Mouse (Mus musculus): ENCODE data around the gene N4bp3. TPM values are rescaled to one million over a fixed set of nuclear protein-coding genes. Genes with fewer than 3 reads are reported as not detected.
"Not testable (repeated sequence)": the region's sequence is repeated elsewhere in the genome, so short reads cannot be mapped to it uniquely, and the experiment has no call there.

N4bp3 gene
- polyA plus RNA-seq, 1 experiment from 2014 or later, result 39.2 TPM

- Histone ChIP-seq H3K4me1 (ENCODE audit: insufficient read depth) (no peaks in the 10 kb centered on the region), H3K27ac (ENCODE audit: low read depth) (no peak overlapping the region), H3K27me3 (ENCODE audit: insufficient read depth, low read length) (no peaks in the 10 kb centered on the region), H3K36me3 (ENCODE audit: insufficient read depth) (peaks cover 8% of the 10 kb centered on the region; the same call in 1 of the 2 replicates), H3K4me3 (ENCODE audit: low read depth, low read length) (no peak overlapping the region), H3K4me2 (peak overlapping the region; percentile 43; the same call in 1 of the 2 replicates), H3K9ac (peak overlapping the region; percentile 4; the same call in 1 of the 2 replicates), H3K9me3 (ENCODE audit: low read depth, low read length) (no peaks in the 10 kb centered on the region)
- DNase-seq, result peak; percentile 94
- WGBS, result 29% methylated on average over 13 of the region's 13 CpGs
- ATAC-seq (ENCODE audit: insufficient read depth), result peak; percentile 54; the same call in 1 of the 2 replicates
- peak; percentile 95 for TF ChIP-seq CTCF (IDR thresholded peaks at IDR 0.05; ENCODE audit: low read depth)
Observed at GRCm38 (mm10) chr11:51681324-51681975, 30.8 kb upstream of the N4bp3 start.

- Histone ChIP-seq H3K4me3 (ENCODE audit: low read depth, low read length) (no peak overlapping the region), H3K9me3 (ENCODE audit: low read depth, low read length) (no peaks in the 10 kb centered on the region), H3K27me3 (ENCODE audit: insufficient read depth, low read length) (no peaks in the 10 kb centered on the region), H3K36me3 (ENCODE audit: insufficient read depth) (no peaks in the 10 kb centered on the region), H3K9ac (no peak overlapping the region), H3K4me2 (no peak overlapping the region), H3K4me1 (ENCODE audit: insufficient read depth) (no peaks in the 10 kb centered on the region), H3K27ac (ENCODE audit: low read depth) (no peak overlapping the region)
- ATAC-seq (ENCODE audit: insufficient read depth) (no peak), DNase-seq (no peak)
- no peak for TF ChIP-seq CTCF (IDR thresholded peaks at IDR 0.05; ENCODE audit: low read depth)
- 57% methylated on average over 3 of the region's 3 CpGs for WGBS
Observed at GRCm38 (mm10) chr11:51679466-51679865, 28.8 kb upstream of the N4bp3 start.

- no peaks in the 10 kb centered on the region for H3K9me3 ChIP-seq (ENCODE audit: low read depth, low read length)
- ATAC-seq (ENCODE audit: insufficient read depth), result no peak
- H3K4me3 ChIP-seq (ENCODE audit: low read depth, low read length), result no peak overlapping the region
- H3K27me3 ChIP-seq (ENCODE audit: insufficient read depth, low read length), result no peaks in the 10 kb centered on the region
- no peak overlapping the region for H3K4me2 ChIP-seq
- WGBS, result 65% methylated on average over 6 of the region's 6 CpGs
- no peaks in the 10 kb centered on the region for H3K36me3 ChIP-seq (ENCODE audit: insufficient read depth)
- no peak for TF ChIP-seq CTCF (IDR thresholded peaks at IDR 0.05; ENCODE audit: low read depth)
- DNase-seq, result no peak
- no peaks in the 10 kb centered on the region for H3K4me1 ChIP-seq (ENCODE audit: insufficient read depth)
- H3K27ac ChIP-seq (ENCODE audit: low read depth), result no peak overlapping the region
- no peak overlapping the region for H3K9ac ChIP-seq
Observed at GRCm38 (mm10) chr11:51677737-51678418, 27.2 kb upstream of the N4bp3 start.

- no peak overlapping the region for H3K4me3 ChIP-seq (ENCODE audit: low read depth, low read length)
- no peak for TF ChIP-seq CTCF (IDR thresholded peaks at IDR 0.05; ENCODE audit: low read depth)
Observed at GRCm38 (mm10) chr11:51675386-51675785, 24.7 kb upstream of the N4bp3 start.

GRCm38 (mm10) chr11:51673291-51673690 is 22.6 kb upstream of the N4bp3 start:
- Histone ChIP-seq H3K27ac (ENCODE audit: low read depth) (no peak overlapping the region), H3K4me3 (ENCODE audit: low read depth, low read length) (no peak overlapping the region), H3K4me1 (ENCODE audit: insufficient read depth) (no peaks in the 10 kb centered on the region), H3K27me3 (ENCODE audit: insufficient read depth, low read length) (no peaks in the 10 kb centered on the region), H3K9me3 (ENCODE audit: low read depth, low read length) (no peaks in the 10 kb centered on the region), H3K4me2 (no peak overlapping the region), H3K9ac (no peak overlapping the region), H3K36me3 (ENCODE audit: insufficient read depth) (no peaks in the 10 kb centered on the region)
- no peak for ATAC-seq (ENCODE audit: insufficient read depth)
- DNase-seq, result no peak
- 79% methylated on average over 9 of the region's 9 CpGs for WGBS
- no peak for TF ChIP-seq CTCF (IDR thresholded peaks at IDR 0.05; ENCODE audit: low read depth)

More at GRCm38 (mm10) chr11:51675386-51675785, 24.7 kb upstream of the N4bp3 start:
- Histone ChIP-seq H3K9me3 (ENCODE audit: low read depth, low read length) (no peaks in the 10 kb centered on the region), H3K27ac (ENCODE audit: low read depth) (no peak overlapping the region), H3K4me2 (no peak overlapping the region), H3K4me1 (ENCODE audit: insufficient read depth) (no peaks in the 10 kb centered on the region), H3K27me3 (ENCODE audit: insufficient read depth, low read length) (no peaks in the 10 kb centered on the region), H3K9ac (no peak overlapping the region), H3K36me3 (ENCODE audit: insufficient read depth) (no peaks in the 10 kb centered on the region)
- WGBS, result 73% methylated on average over 5 of the region's 5 CpGs
- DNase-seq (no peak), ATAC-seq (ENCODE audit: insufficient read depth) (no peak)

GRCm38 (mm10) chr11:51671376-51671775 is 20.7 kb upstream of the N4bp3 start:
- no peak overlapping the region for H3K9ac ChIP-seq
- H3K9me3 ChIP-seq (ENCODE audit: low read depth, low read length), result no peaks in the 10 kb centered on the region
- TF ChIP-seq CTCF (IDR thresholded peaks at IDR 0.05; ENCODE audit: low read depth), result no peak
- no peak for ATAC-seq (ENCODE audit: insufficient read depth)
- no peak overlapping the region for H3K4me2 ChIP-seq
- no peaks in the 10 kb centered on the region for H3K36me3 ChIP-seq (ENCODE audit: insufficient read depth)
- H3K27me3 ChIP-seq (ENCODE audit: insufficient read depth, low read length), result no peaks in the 10 kb centered on the region
- H3K27ac ChIP-seq (ENCODE audit: low read depth), result no peak overlapping the region
- H3K4me3 ChIP-seq (ENCODE audit: low read depth, low read length), result no peak overlapping the region
- no peaks in the 10 kb centered on the region for H3K4me1 ChIP-seq (ENCODE audit: insufficient read depth)
- 71% methylated on average over 2 of the region's 2 CpGs for WGBS
- peak; percentile 37 for DNase-seq

- H3K9me3 ChIP-seq (ENCODE audit: low read depth, low read length), result no peaks in the 10 kb centered on the region
- no peaks in the 10 kb centered on the region for H3K4me1 ChIP-seq (ENCODE audit: insufficient read depth)
- no peak for DNase-seq
- no peak overlapping the region for H3K4me3 ChIP-seq (ENCODE audit: low read depth, low read length)
- no peaks in the 10 kb centered on the region for H3K27me3 ChIP-seq (ENCODE audit: insufficient read depth, low read length)
- TF ChIP-seq CTCF (IDR thresholded peaks at IDR 0.05; ENCODE audit: low read depth), result no peak
- no peaks in the 10 kb centered on the region for H3K36me3 ChIP-seq (ENCODE audit: insufficient read depth)
- no peak for ATAC-seq (ENCODE audit: insufficient read depth)
- no peak overlapping the region for H3K9ac ChIP-seq
- no peak overlapping the region for H3K4me2 ChIP-seq
- H3K27ac ChIP-seq (ENCODE audit: low read depth), result no peak overlapping the region
- WGBS, result 85% methylated on average over 7 of the region's 7 CpGs
Observed at GRCm38 (mm10) chr11:51670846-51671245, 20.2 kb upstream of the N4bp3 start.

GRCm38 (mm10) chr11:51664747-51665146 is 14.1 kb upstream of the N4bp3 start:
- not testable (repeated sequence) for H3K27ac ChIP-seq (ENCODE audit: low read depth); H3K9me3 ChIP-seq (ENCODE audit: low read depth, low read length); H3K4me3 ChIP-seq (ENCODE audit: low read depth, low read length); H3K4me1 ChIP-seq (ENCODE audit: insufficient read depth); H3K4me2 ChIP-seq; H3K9ac ChIP-seq; ATAC-seq (ENCODE audit: insufficient read depth); H3K36me3 ChIP-seq (ENCODE audit: insufficient read depth); H3K27me3 ChIP-seq (ENCODE audit: insufficient read depth, low read length)
- 67% methylated on average over 7 of the region's 7 CpGs for WGBS
- DNase-seq, result peak; percentile 49

Data from lung, embryonic 14.5 days (tissue).